Mouse (Mus musculus) heart, embryonic 15.5 days (tissue): ENCODE results near the gene Bfar. TPM values are rescaled to one million over a fixed set of nuclear protein-coding genes. Genes with fewer than 3 reads are reported as not detected.
"Not testable (repeated sequence)": the region's sequence is repeated elsewhere in the genome, so short reads cannot be mapped to it uniquely, and the experiment has no call there.

Source experiments
- ATAC-seq: fragments of 200-750 bp; cut with Nextera tagmentation; replicated peaks from 2 replicates; pipeline ENCODE4 v1.8.0; 2017; ENCODE audit warnings: low read depth, moderate TSS enrichment; ENCODE audit not compliant: insufficient number of reproducible peaks, insufficient read depth, low FRiP score
- H3K27ac ChIP-seq: fragments of 300-500 bp; sonication (generic); 2 replicates; pipeline ENCODE4 v1.5.1; 2015; ENCODE audit warnings: mild to moderate bottlenecking, inconsistent platforms
- H3K27me3 ChIP-seq: fragments of 300-500 bp; sonication (generic); 2 replicates; pipeline ENCODE4 v1.6.1; 2015; ENCODE audit warnings: inconsistent platforms
- H3K36me3 ChIP-seq: fragments of 300-500 bp; sonication (generic); 2 replicates; pipeline ENCODE4 v1.6.1; 2015; ENCODE audit warnings: mild to moderate bottlenecking, inconsistent platforms
- H3K4me1 ChIP-seq: fragments of 300-500 bp; sonication (generic); replicated peaks from 2 replicates; pipeline ENCODE4 v1.6.1; 2015; ENCODE audit warnings: inconsistent platforms
- H3K4me2 ChIP-seq: fragments of 300-500 bp; sonication (generic); 2 replicates; pipeline ENCODE4 v1.6.1; 2015; ENCODE audit warnings: inconsistent platforms, mild to moderate bottlenecking, moderate library complexity
- H3K4me3 ChIP-seq: fragments of 300-500 bp; sonication (generic); 2 replicates; pipeline ENCODE4 v1.5.1; 2015; ENCODE audit warnings: mild to moderate bottlenecking, inconsistent platforms
- H3K9ac ChIP-seq: fragments of 300-500 bp; sonication (generic); 2 replicates; pipeline ENCODE4 v1.6.1; 2015; ENCODE audit warnings: mild to moderate bottlenecking, inconsistent platforms
- H3K9me3 ChIP-seq: fragments of 300-500 bp; sonication (generic); replicated peaks from 2 replicates; pipeline ENCODE4 v1.6.1; 2016; ENCODE audit warnings: inconsistent platforms
- WGBS: fragments of 180-500 bp; shearing (Covaris S2); methylation state at CpG from one replicate; pipeline ENCODE4 v1.1.7; 2015; ENCODE audit warnings: mixed read lengths; 5-methylcytosine and 5-hydroxymethylcytosine counted together
- polyA plus RNA-seq: library from polyadenylated mRNA; unstranded; fragments of >200 nt; fragmentation: Nextera tagmentation; extraction: Ambion mirVana; gene quantifications from 2 replicates; pipeline ENCODE4 v1.2.1, GENCODE M21; 2015

Bfar gene
- polyA plus RNA-seq, 1 experiment from 2014 or later, result 33.8 TPM

GRCm38 (mm10) chr16:13722937-13723336 lies 51.3 kb downstream of the Bfar start:
- Histone ChIP-seq H3K27ac (no peak overlapping the region), H3K9ac (no peak overlapping the region), H3K9me3 (no peaks in the 10 kb centered on the region), H3K4me3 (no peak overlapping the region), H3K4me1 (no peaks in the 10 kb centered on the region), H3K4me2 (no peak overlapping the region), H3K36me3 (no peaks in the 10 kb centered on the region), H3K27me3 (no peaks in the 10 kb centered on the region)
- no peak for ATAC-seq
- WGBS, result 41% methylated on average over 10 of the region's 10 CpGs

DNA sequence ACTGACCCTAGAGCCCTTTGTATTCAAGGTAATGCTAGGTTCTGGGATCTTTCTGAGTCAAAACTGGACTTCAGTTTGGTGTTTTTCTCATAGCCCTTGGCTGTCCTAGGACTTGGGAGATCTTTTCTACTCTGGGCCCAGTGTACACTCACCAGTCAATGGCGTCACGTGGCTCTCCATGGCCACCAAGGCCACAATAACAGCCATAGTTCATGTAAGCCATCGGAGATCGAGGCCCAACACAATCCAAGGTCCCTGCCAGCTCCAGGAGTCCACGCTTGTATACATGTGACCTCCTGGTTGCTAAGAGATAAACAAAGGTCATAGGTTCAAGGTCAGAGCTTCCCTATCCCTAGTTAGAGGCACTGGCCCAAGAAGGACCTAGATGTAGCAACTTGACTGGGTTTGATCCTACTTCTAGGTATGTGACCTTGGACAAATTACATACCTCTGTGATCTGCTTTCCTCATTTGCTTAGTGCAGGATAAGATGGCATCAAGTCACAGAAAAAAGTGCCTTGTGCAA lies 56.2 kb downstream of the Bfar start:
- H3K4me3 ChIP-seq, result no peak overlapping the region
- H3K9me3 ChIP-seq, result no peaks in the 10 kb centered on the region
- no peak overlapping the region for H3K4me2 ChIP-seq
- H3K27me3 ChIP-seq, result no peaks in the 10 kb centered on the region
- H3K27ac ChIP-seq, result no peak overlapping the region
- H3K36me3 ChIP-seq, result no peaks in the 10 kb centered on the region
- H3K9ac ChIP-seq, result no peak overlapping the region
- no peak for ATAC-seq
- WGBS, result 85% methylated on average over 5 of the region's 5 CpGs
- peaks cover 7% of the 10 kb centered on the region for H3K4me1 ChIP-seq

DNA sequence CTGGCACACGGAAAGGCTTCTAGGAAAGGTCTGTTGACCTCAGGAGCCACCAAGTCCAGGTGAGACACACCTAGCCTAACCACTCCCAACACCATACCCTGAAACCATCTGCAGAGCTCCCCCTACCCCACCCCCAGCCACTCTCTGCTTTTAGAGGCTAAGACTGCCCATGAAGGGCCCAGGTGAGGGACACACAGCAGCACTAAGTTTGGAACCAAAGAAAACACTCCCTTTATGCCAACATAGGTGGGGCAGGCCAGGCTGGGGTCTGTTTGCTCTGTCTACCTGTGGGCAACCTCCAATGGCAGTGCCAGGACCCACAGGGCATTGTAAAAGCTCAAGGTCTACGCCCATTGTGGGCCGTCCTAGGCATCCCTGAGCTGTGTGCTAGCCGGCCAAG lies 57.8 kb downstream of the Bfar start:
- H3K27ac ChIP-seq, result no peak overlapping the region
- H3K9me3 ChIP-seq, result no peaks in the 10 kb centered on the region
- H3K9ac ChIP-seq, result no peak overlapping the region
- no peaks in the 10 kb centered on the region for H3K36me3 ChIP-seq
- ATAC-seq, result no peak
- H3K27me3 ChIP-seq, result no peaks in the 10 kb centered on the region
- no peak overlapping the region for H3K4me3 ChIP-seq
- H3K4me2 ChIP-seq, result no peak overlapping the region
- peaks cover 7% of the 10 kb centered on the region for H3K4me1 ChIP-seq
- 86% methylated on average over 4 of the region's 4 CpGs for WGBS

DNA sequence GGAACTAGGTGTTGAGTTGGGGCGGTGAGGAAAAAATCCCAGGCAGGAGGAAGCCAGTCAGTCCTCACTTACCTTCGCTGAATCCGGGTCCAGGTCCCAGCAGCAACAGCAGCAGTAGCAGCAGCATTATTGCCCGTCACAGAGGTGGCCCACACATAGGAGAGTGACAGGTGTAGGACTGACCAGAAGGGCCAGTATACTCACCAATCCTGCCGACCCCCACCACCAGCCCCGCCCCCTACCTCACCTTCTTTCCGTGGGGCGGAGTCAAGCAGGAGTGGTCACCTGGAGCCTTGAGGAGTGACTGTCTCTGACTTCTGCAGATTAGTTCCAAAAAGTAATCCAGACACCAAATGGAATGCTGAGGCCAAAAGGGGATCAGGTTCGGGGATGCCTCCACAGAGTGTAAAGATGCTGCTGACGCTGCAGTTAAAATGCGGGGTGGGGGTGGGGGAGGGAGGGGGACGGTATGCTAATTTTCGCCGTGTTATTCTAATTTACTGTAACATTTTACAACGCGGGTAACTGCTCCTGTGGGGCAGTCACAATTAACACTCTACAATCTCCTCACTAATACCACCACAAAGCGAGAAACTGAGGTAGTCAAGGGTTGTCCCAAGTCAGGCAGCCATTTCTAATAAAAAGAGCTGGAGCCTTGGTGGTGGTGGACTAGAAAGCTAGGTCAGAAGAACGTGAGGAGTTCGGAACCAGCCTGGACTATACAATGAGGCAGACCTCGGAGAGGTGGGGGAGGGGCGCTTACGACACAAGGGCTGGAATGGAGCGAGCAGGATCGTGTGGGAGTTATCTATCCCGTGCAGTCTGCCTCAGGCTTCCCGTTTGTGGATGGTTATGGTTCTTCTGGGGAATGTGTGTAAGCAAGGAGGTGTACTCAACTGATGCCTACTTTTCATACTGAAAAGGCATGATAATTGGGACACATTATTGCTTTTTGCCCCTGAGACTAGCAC lies 58.9 kb downstream of the Bfar start, which contains the start of gene Pla2g10:
Gene Pla2g10, minus strand, starts transcription at position 699 of the 971 bp plus-strand sequence.
- Histone ChIP-seq H3K9me3 (no peaks in the 10 kb centered on the region), H3K27me3 (no peaks in the 10 kb centered on the region), H3K27ac (no peak within 1 kb of the TSS), H3K36me3 (no peaks in the 10 kb centered on the region), H3K4me1 (peaks cover 7% of the 10 kb centered on the region), H3K9ac (no peak within 1 kb of the TSS), H3K4me2 (peak within 1 kb of the TSS; percentile 52), H3K4me3 (peak within 1 kb of the TSS; percentile 24)
- no peak; the same call in 1 of the 2 replicates for ATAC-seq
- 8% methylated on average over 26 of the region's 26 CpGs for WGBS

- WGBS, result 72% methylated on average over 3 of the region's 3 CpGs
These were observed 61.1 kb downstream of the Bfar start for GRCm38 (mm10) chr16:13732786-13733185.

DNA sequence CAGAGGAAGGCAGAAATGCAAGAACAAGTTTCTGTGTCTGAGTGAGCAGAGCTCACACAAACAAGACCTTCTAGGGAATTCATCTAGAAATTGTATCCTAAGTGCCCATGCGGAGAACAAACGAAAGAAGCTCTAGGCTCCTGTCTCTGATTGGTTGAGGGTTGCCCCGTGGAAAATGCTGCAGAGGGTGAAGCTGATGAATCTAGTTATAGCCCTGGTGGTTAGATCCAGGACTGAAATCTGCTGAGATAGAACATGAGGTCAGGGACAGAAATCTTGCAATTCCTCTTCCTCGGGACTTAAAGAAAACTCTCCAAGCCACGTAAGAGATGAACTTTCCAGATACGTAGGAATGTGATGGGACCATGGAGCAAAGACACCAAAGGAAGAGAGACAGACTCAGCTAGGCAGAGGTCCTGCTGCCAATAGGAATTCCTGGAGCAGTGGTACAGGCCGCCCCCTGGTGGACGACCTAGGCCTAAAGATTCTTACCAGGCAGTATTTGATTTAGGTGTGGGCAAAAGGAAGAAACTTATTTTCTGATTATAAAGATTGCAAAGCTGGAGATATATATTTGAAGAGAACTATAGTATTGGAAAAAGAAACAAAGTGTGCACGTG lies 62.0 kb downstream of the Bfar start:
- H3K9ac ChIP-seq, result no peak overlapping the region
- H3K36me3 ChIP-seq, result no peaks in the 10 kb centered on the region
- H3K4me1 ChIP-seq, result peaks cover 7% of the 10 kb centered on the region
- ATAC-seq, result no peak
- H3K4me3 ChIP-seq, result no peak overlapping the region
- no peaks in the 10 kb centered on the region for H3K27me3 ChIP-seq
- H3K4me2 ChIP-seq, result no peak overlapping the region
- 19% methylated on average over 9 of the region's 9 CpGs for WGBS
- H3K9me3 ChIP-seq, result no peaks in the 10 kb centered on the region
- H3K27ac ChIP-seq, result no peak overlapping the region

More at GRCm38 (mm10) chr16:13732786-13733185, 61.1 kb downstream of the Bfar start:
- Histone ChIP-seq H3K4me1 (peaks cover 7% of the 10 kb centered on the region), H3K27ac (no peak overlapping the region), H3K36me3 (no peaks in the 10 kb centered on the region), H3K4me2 (no peak overlapping the region), H3K4me3 (no peak overlapping the region), H3K9me3 (no peaks in the 10 kb centered on the region), H3K9ac (no peak overlapping the region), H3K27me3 (no peaks in the 10 kb centered on the region)
- ATAC-seq, result no peak

DNA sequence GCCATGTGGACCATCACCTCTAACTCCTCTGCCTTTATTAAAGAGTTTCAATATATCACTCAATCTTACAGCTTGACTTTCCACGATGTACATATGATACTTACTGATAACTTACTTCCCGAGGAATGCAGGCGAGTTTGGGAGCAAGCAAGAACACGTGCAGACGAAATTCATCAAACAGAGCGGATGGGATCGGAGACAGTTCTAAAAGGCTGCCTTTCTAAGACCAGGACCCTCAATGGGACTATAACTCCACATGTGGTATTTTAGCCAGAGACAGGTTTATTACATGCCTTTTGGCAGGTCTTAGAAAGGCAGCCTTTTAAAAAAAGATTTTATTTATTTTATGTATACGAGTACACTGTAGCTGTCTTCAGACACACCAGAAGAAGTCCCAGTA lies 64.3 kb downstream of the Bfar start:
- 72% methylated on average over 8 of the region's 8 CpGs for WGBS
- no peak for ATAC-seq

GRCm38 (mm10) chr16:13739044-13739443 lies 67.4 kb downstream of the Bfar start:
- not testable (repeated sequence) for H3K36me3 ChIP-seq, H3K4me2 ChIP-seq, H3K9me3 ChIP-seq, H3K27ac ChIP-seq, H3K27me3 ChIP-seq, ATAC-seq, H3K9ac ChIP-seq, H3K4me1 ChIP-seq, H3K4me3 ChIP-seq
- WGBS, result 53% methylated on average over 4 of the region's 4 CpGs

More for the DNA sequence above, 64.3 kb downstream of the Bfar start:
- H3K36me3 ChIP-seq, result no peaks in the 10 kb centered on the region
- peaks cover under 1% of the 10 kb centered on the region for H3K4me1 ChIP-seq
- H3K9me3 ChIP-seq, result no peaks in the 10 kb centered on the region
- H3K27ac ChIP-seq, result no peak overlapping the region
- no peak overlapping the region for H3K9ac ChIP-seq
- H3K4me2 ChIP-seq, result no peak overlapping the region
- no peaks in the 10 kb centered on the region for H3K27me3 ChIP-seq
- H3K4me3 ChIP-seq, result no peak overlapping the region

DNA sequence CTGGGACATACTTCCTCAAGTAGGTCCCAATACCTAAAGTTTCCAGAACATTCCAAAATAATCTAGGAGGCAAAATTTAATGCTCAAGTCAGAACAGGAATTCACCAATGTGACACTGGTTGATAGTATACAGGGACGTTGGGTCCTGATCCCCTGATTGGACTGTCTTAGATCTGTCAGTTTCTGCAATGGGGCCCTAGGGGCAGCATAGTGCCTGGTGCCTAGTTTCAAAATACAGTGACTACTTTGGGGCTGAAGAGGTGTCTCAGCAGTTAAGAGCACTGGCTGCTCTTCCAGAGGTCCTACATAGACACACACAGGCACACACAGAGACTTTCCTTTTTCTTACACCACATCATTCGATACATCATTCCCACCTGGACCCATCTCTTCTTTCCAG lies 69.2 kb downstream of the Bfar start:
- Histone ChIP-seq H3K4me3 (no peak overlapping the region), H3K9ac (no peak overlapping the region), H3K27me3 (no peaks in the 10 kb centered on the region), H3K27ac (no peak overlapping the region), H3K4me2 (no peak overlapping the region), H3K9me3 (no peaks in the 10 kb centered on the region), H3K36me3 (no peaks in the 10 kb centered on the region), H3K4me1 (no peaks in the 10 kb centered on the region)
- ATAC-seq, result no peak
- WGBS, result 64% methylated on average over 2 of the region's 2 CpGs

DNA sequence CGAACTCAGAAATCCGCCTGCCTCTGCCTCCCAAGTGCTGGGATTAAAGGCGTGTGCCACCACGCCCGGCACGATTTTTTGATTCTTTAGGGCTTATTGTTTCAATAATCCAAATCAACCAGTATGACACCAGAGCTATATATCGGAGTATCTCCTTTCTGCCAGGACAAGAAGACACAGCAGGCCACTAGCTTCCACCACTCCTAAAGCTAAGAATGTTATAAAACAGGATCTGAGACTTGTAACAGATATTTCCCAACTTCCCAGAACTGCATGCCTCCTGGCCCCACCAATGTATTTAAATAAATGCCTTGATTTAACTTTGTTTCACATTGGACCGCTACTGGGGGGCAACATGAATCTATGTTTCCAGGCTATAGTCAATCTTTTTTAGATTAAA lies 76.0 kb downstream of the Bfar start:
- Histone ChIP-seq H3K27ac (no peak overlapping the region), H3K4me2 (no peak overlapping the region), H3K36me3 (no peaks in the 10 kb centered on the region), H3K9ac (no peak overlapping the region), H3K9me3 (no peaks in the 10 kb centered on the region), H3K27me3 (no peaks in the 10 kb centered on the region), H3K4me1 (no peaks in the 10 kb centered on the region), H3K4me3 (no peak overlapping the region)
- ATAC-seq, result no peak
- 89% methylated on average over 8 of the region's 8 CpGs for WGBS

GRCm38 (mm10) chr16:13748124-13748523 lies 76.5 kb downstream of the Bfar start:
- ATAC-seq, result no peak
- H3K4me1 ChIP-seq, result no peaks in the 10 kb centered on the region
- no peak overlapping the region for H3K4me2 ChIP-seq
- no peaks in the 10 kb centered on the region for H3K36me3 ChIP-seq
- H3K27ac ChIP-seq, result no peak overlapping the region
- H3K9ac ChIP-seq, result no peak overlapping the region
- 67% methylated on average over 3 of the region's 3 CpGs for WGBS
- no peak overlapping the region for H3K4me3 ChIP-seq
- no peaks in the 10 kb centered on the region for H3K27me3 ChIP-seq
- no peaks in the 10 kb centered on the region for H3K9me3 ChIP-seq
